Mouse (Mus musculus): ENCODE data around the gene Tmem192. TPM values are rescaled to one million over a fixed set of nuclear protein-coding genes. Genes with fewer than 3 reads are reported as not detected.

Tmem192 gene
- total RNA-seq, 1 experiment = 13.1 TPM

DNA sequence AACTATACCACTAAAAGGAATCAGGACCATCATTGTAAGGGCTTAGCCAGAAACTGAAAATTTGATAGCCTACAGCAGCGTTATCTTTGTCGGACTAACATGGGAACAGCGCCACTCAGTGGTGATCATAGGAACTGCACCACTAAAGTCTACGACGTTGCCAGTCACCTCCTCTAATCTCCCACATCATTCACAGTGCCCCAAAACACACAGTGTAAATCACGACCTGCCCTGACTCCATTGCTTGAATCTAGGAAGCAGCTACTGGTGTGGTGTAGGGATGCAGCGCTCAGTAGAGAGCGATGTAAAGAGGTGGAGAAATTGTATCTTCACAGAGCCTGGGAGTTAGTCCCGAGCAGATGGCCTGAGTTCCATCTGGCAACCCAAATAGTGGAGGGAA lies 5.5 kb upstream of the Tmem192 start:
- no peak overlapping the region for H3K4me3 ChIP-seq (ENCODE audit: insufficient read depth in 1 of 2, low read depth in 1 of 2, low read length in 2 of 2, poor library complexity in 1 of 2, severe bottlenecking in 1 of 2)
- in situ Hi-C loops (cut with MboI; ENCODE audit: low sequenced_read_pairs in 2 of 2, unreplicated experiment in 2 of 2) = loop anchor here (5.0 to 10.0 kb wide), 2 partner anchors 324 to 327 kb away; no protein-coding TSS in a partner anchor
- peaks cover 0 to 2% of the 10 kb centered on the region in 2 experiments; a peak in 1 of 4 replicates for H3K4me1 ChIP-seq (ENCODE audit: control insufficient read depth in 2 of 2, insufficient read depth in 2 of 2, low read length in 2 of 2, poor library complexity in 1 of 2)
- no peaks in the 10 kb centered on the region for H3K9me3 ChIP-seq (ENCODE audit: control insufficient read depth, insufficient read depth, low read depth, low read length)
- no peak for TF ChIP-seq ZNF384 (IDR thresholded peaks at IDR 0.05; ENCODE audit: low read depth, low read length)
- TF ChIP-seq ZC3H11A (IDR thresholded peaks at IDR 0.05; ENCODE audit: borderline replicate concordance, low read depth, low read length) = peak; percentile 89
- no peaks in the 10 kb centered on the region for H3K36me3 ChIP-seq (ENCODE audit: control insufficient read depth, insufficient read depth, low read length, poor library complexity, severe bottlenecking)
- peak; percentile 62 for DNase-seq (ENCODE audit: low read depth, low spot score)
- no peak overlapping the region for H3K27ac ChIP-seq (ENCODE audit: insufficient read depth, low read depth, low read length, poor library complexity, severe bottlenecking)
- no peak overlapping the region for H3K9ac ChIP-seq (ENCODE audit: insufficient read depth, low read depth, low read length, poor library complexity, severe bottlenecking)

DNA sequence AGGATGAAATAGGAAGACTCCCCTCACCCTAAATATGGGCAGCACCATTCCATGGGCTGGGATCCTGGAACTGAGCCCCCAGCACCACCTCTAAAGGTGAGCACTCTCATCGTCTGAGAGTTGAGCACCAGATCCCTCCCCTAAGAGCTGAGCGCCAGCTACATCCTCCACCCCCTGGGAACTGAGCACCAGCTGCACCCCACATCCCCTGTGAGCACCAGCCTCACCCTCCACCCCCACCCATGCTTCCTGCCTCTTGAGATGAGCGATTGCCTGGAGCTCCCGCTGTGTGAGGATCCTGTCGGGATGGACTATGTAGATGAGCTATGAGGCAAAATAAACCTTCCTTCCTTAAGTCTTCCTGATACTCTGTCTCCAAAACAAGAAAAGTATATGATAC lies 4.0 kb upstream of the Tmem192 start:
- Histone ChIP-seq H3K4me1 (ENCODE audit: control insufficient read depth in 2 of 2, insufficient read depth in 2 of 2, low read length in 2 of 2, poor library complexity in 1 of 2) (peaks cover 2% of the 10 kb centered on the region in 2 experiments; a peak in 2 of 4 replicates), H3K9ac (ENCODE audit: insufficient read depth, low read depth, low read length, poor library complexity, severe bottlenecking) (no peak overlapping the region), H3K36me3 (ENCODE audit: control insufficient read depth, insufficient read depth, low read length, poor library complexity, severe bottlenecking) (no peaks in the 10 kb centered on the region), H3K4me3 (ENCODE audit: insufficient read depth in 1 of 2, low read depth in 1 of 2, low read length in 2 of 2, poor library complexity in 1 of 2, severe bottlenecking in 1 of 2) (no peak overlapping the region), H3K27ac (ENCODE audit: insufficient read depth, low read depth, low read length, poor library complexity, severe bottlenecking) (no peak overlapping the region), H3K9me3 (ENCODE audit: control insufficient read depth, insufficient read depth, low read depth, low read length) (no peaks in the 10 kb centered on the region)
- TF ChIP-seq ZNF384 (IDR thresholded peaks at IDR 0.05; ENCODE audit: low read depth, low read length) = no peak
- in situ Hi-C loops (cut with MboI; ENCODE audit: low sequenced_read_pairs in 2 of 2, unreplicated experiment in 2 of 2) = loop anchor here (5.0 to 10.0 kb wide), 2 partner anchors 326 to 328 kb away; no protein-coding TSS in a partner anchor
- DNase-seq (ENCODE audit: low read depth, low spot score) = no peak

DNA sequence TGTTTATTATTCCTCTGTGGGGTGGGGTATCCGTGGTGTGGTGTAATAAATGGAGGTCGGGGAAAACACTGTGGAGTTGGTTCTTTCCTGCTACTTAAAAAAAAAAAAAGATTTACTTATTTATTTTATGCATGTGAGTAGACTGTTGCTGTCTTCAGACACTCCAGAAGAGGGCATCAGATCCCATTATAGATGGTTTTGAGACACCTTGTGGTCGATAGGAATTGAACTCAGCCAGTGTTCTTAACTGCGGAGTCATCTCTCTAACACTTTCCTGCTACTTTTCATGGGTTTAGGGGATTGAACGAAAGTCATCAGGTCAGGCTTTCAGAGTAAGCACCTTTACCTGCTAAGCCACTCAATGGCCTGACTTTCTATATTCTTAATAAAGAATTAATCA lies 2.2 kb upstream of the Tmem192 start:
- DNase-seq (ENCODE audit: low read depth, low spot score) = no peak
- in situ Hi-C loops (cut with MboI; ENCODE audit: low sequenced_read_pairs in 2 of 2, unreplicated experiment in 2 of 2) = loop anchor here (5.0 to 10.0 kb wide), 2 partner anchors 328 to 330 kb away; no protein-coding TSS in a partner anchor
- TF ChIP-seq HCFC1 (IDR thresholded peaks at IDR 0.05; ENCODE audit: borderline replicate concordance, insufficient read depth, low read length) (no peak), MAFK (IDR thresholded peaks at IDR 0.05; ENCODE audit: insufficient read depth, low read depth, low read length) (peak; percentile 42; the same call in 1 of the 2 replicates)

DNA sequence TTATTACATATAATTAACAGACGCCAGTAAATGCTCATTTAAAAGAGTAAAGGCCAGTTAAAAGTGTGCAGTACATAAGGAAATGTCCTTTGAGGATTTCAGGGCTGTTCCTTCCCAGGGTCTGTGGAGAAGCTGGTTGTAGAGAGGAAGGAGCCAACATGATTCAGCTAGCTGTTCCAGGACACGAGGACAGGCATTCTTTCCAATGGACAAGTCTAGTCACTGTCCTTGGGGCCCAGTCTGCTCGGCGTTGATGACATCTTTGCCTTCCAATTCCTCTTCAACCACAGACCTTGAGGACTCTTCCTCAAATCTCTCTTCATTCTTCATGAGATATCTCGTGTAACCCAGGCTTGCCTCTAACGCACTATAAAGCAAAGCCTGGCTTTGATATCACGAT lies 1.4 kb upstream of the Tmem192 start:
- TF ChIP-seq ZC3H11A (IDR thresholded peaks at IDR 0.05; ENCODE audit: borderline replicate concordance, low read depth, low read length) = no peak
- no peak for TF ChIP-seq CHD2 (IDR thresholded peaks at IDR 0.05; ENCODE audit: low read depth, low read length)
- TF ChIP-seq MAFK (IDR thresholded peaks at IDR 0.05; ENCODE audit: insufficient read depth, low read depth, low read length) = no peak
- no peak for TF ChIP-seq ZNF384 (IDR thresholded peaks at IDR 0.05; ENCODE audit: low read depth, low read length)
- TF ChIP-seq HCFC1 (IDR thresholded peaks at IDR 0.05; ENCODE audit: borderline replicate concordance, insufficient read depth, low read length) = no peak
- no peak overlapping the region for H3K9ac ChIP-seq (ENCODE audit: insufficient read depth, low read depth, low read length, poor library complexity, severe bottlenecking)
- no peak overlapping the region for H3K4me3 ChIP-seq (ENCODE audit: insufficient read depth in 1 of 2, low read depth in 1 of 2, low read length in 2 of 2, poor library complexity in 1 of 2, severe bottlenecking in 1 of 2)
- in situ Hi-C loops (cut with MboI; ENCODE audit: low sequenced_read_pairs in 2 of 2, unreplicated experiment in 2 of 2) = loop anchor here in 1 of 2 experiments (10.0 kb wide), 1 partner anchor 331 kb away; no protein-coding TSS in a partner anchor
- H3K27ac ChIP-seq (ENCODE audit: insufficient read depth, low read depth, low read length, poor library complexity, severe bottlenecking) = no peak overlapping the region
- H3K4me1 ChIP-seq (ENCODE audit: control insufficient read depth in 2 of 2, insufficient read depth in 2 of 2, low read length in 2 of 2, poor library complexity in 1 of 2) = peaks cover 2% of the 10 kb centered on the region in 2 experiments; a peak in 2 of 4 replicates
- no peak for DNase-seq (ENCODE audit: low read depth, low spot score)
- H3K36me3 ChIP-seq (ENCODE audit: control insufficient read depth, insufficient read depth, low read length, poor library complexity, severe bottlenecking) = no peaks in the 10 kb centered on the region
- no peaks in the 10 kb centered on the region for H3K9me3 ChIP-seq (ENCODE audit: control insufficient read depth, insufficient read depth, low read depth, low read length)

More for the DNA sequence above, 2.2 kb upstream of the Tmem192 start:
- Histone ChIP-seq H3K27ac (ENCODE audit: insufficient read depth, low read depth, low read length, poor library complexity, severe bottlenecking) (no peak overlapping the region), H3K9ac (ENCODE audit: insufficient read depth, low read depth, low read length, poor library complexity, severe bottlenecking) (no peak overlapping the region), H3K9me3 (ENCODE audit: control insufficient read depth, insufficient read depth, low read depth, low read length) (no peaks in the 10 kb centered on the region), H3K4me3 (ENCODE audit: insufficient read depth in 1 of 2, low read depth in 1 of 2, low read length in 2 of 2, poor library complexity in 1 of 2, severe bottlenecking in 1 of 2) (no peak overlapping the region), H3K36me3 (ENCODE audit: control insufficient read depth, insufficient read depth, low read length, poor library complexity, severe bottlenecking) (no peaks in the 10 kb centered on the region), H3K4me1 (ENCODE audit: control insufficient read depth in 2 of 2, insufficient read depth in 2 of 2, low read length in 2 of 2, poor library complexity in 1 of 2) (peaks cover 2% of the 10 kb centered on the region in 2 experiments; a peak in 2 of 4 replicates)

DNA sequence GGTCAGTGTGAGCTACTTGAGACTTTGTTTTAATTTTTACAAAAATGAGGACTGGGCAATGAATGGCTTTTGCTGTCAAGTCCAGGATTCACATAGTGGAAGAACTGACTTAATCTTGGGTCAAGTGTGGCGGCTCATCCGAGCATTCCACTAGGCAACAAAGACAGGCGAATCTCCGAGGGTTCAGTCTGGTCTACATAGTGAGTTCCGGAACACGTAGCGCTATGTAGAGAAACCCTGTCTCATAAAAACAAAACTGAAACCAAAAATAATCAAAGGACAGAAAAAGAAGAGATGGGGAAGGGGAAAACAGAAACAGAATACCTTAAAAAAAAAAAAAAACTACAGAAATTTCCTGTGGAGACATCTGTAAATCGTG lies 555 bp upstream of the Tmem192 start:
- Histone ChIP-seq H3K9me3 (ENCODE audit: control insufficient read depth, insufficient read depth, low read depth, low read length) (no peaks in the 10 kb centered on the region), H3K4me1 (ENCODE audit: control insufficient read depth in 2 of 2, insufficient read depth in 2 of 2, low read length in 2 of 2, poor library complexity in 1 of 2) (peaks cover 2 to 3% of the 10 kb centered on the region in 2 experiments; a peak in 2 of 4 replicates), H3K36me3 (ENCODE audit: control insufficient read depth, insufficient read depth, low read length, poor library complexity, severe bottlenecking) (no peaks in the 10 kb centered on the region), H3K27ac (ENCODE audit: insufficient read depth, low read depth, low read length, poor library complexity, severe bottlenecking) (no peak overlapping the region), H3K4me3 (ENCODE audit: insufficient read depth in 1 of 2, low read depth in 1 of 2, low read length in 2 of 2, poor library complexity in 1 of 2, severe bottlenecking in 1 of 2) (0 out of 4 replicates have a peak overlapping the region, but pooled peaks of 1 of the 2 experiments have one; percentile 92), H3K9ac (ENCODE audit: insufficient read depth, low read depth, low read length, poor library complexity, severe bottlenecking) (no peak overlapping the region)
- no peak for DNase-seq (ENCODE audit: low read depth, low spot score)
- no peak for TF ChIP-seq ZC3H11A (IDR thresholded peaks at IDR 0.05; ENCODE audit: borderline replicate concordance, low read depth, low read length)
- in situ Hi-C loops (cut with MboI; ENCODE audit: low sequenced_read_pairs in 2 of 2, unreplicated experiment in 2 of 2) = loop anchor here in 1 of 2 experiments (10.0 kb wide), 1 partner anchor 332 kb away; no protein-coding TSS in a partner anchor

Measured in ES-E14 (cell line).